Mouse (Mus musculus): ENCODE results near the gene Gmfb.

DNA sequence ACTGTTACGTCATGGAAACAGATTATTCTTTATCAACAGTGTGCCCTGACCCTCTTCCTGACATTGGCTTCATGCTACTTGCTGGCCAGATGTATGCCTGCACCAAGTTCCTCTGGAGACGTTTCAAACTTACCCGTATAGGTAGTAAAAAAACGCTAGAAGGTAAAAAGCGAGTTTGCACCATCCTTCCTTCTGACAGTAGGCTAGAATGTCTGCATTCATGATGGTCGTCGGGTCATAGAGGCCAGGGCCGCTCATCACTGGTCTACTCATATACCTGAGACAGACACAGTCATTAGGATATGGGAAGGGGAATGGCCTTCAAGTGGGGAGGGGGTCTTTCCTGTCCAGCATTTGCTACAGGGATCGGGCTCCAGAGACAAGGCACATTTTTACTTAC is 43.3 kb downstream of the Gmfb start:
- no peak for TF ChIP-seq CTCF (IDR thresholded peaks at IDR 0.05; ENCODE audit: low read depth, low read length)
- TF ChIP-seq POLR2A (IDR thresholded peaks at IDR 0.05; ENCODE audit: insufficient read depth, low read length), result no peak

All from ES-Bruce4 (cell line).